Mouse (Mus musculus) forelimb bud, embryonic 11.5 days (tissue): ENCODE results near the gene Dnaja4.

Source experiments
- DNase-seq: peaks from one replicate; pipeline ENCODE4 v3.0.0-alpha.2; 2012; ENCODE audit warnings: low read depth, low spot score

Dnaja4 gene

GRCm38 (mm10) chr9:54699345-54700173 lies 886 bp downstream of the Dnaja4 start:
- peak; percentile 40 for DNase-seq

DNA sequence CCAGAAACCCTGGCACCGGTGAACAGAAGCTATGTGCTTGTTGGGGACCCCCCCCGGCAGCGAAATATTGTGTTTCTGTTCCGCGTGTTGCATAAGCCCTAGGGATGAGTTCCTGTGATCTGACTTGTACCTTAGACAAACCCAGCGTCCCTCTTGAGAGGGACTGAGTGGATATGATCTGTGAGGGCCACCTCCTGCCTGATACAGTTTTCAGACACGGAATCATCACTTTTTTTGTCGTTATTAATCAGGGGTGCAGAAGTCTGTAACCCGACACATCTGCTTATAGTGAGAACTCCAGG lies 1.5 kb downstream of the Dnaja4 start:
- DNase-seq: no peak

DNA sequence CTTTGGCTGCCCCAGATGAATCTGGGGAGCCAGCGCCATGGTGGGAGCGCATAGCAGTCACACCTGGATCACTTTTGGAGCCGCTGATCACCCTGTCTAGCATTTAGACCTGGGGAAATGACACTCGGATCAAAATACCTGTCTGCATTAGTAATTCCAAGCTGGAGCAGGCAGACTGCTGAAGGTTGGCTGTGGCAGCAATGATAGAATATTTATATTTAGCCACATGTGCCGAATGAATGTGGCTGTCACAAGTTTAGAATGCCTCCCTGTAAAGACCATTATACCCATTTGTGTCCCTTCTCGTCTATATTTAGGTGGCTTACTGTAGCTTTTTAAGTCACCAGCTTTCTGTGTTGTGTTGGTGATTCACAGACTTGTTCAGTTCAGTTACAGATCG lies 2.1 kb downstream of the Dnaja4 start:
- no peak for DNase-seq

DNA sequence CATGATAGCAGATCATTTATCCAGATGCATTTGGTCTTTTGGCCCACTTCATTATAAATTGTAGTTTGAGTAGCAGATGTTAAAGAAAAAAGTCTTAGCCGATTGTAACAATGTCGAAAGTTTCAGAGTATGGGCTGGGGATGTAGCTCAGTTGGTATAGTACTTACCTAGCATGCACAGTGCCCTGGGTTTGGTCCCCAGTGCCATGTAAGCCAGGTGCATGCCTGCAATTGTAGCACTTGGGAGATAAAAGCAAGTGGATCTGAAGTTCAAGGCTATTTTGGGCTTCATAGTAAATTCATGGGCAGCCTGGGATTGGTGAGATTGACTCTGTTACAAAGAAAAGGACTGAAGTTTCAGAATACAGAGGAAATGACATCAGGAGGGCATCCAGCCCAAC lies 3.9 kb downstream of the Dnaja4 start:
- DNase-seq: no peak

- no peak for DNase-seq
These were observed 5.7 kb downstream of the Dnaja4 start for GRCm38 (mm10) chr9:54704361-54704760.

DNA sequence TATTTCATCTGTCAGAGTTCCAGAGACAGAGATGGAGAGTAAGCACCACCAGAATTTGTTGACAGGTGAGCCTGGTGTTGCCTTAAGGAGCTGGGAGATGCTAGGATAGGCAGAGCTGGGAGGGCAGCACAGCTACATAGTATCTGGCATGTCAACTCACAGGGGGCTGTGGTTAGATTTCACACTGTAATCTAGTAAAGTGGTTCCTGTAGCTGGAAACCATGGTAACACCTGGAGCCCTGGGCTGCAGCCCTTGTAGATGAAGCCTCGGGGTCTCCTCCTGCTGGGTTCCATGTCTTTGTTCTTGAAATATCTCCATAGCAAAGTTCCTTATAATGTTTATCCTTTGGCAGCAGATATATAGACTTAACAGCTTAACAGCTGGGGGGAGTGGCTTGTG lies 6.9 kb downstream of the Dnaja4 start:
- DNase-seq: no peak

DNA sequence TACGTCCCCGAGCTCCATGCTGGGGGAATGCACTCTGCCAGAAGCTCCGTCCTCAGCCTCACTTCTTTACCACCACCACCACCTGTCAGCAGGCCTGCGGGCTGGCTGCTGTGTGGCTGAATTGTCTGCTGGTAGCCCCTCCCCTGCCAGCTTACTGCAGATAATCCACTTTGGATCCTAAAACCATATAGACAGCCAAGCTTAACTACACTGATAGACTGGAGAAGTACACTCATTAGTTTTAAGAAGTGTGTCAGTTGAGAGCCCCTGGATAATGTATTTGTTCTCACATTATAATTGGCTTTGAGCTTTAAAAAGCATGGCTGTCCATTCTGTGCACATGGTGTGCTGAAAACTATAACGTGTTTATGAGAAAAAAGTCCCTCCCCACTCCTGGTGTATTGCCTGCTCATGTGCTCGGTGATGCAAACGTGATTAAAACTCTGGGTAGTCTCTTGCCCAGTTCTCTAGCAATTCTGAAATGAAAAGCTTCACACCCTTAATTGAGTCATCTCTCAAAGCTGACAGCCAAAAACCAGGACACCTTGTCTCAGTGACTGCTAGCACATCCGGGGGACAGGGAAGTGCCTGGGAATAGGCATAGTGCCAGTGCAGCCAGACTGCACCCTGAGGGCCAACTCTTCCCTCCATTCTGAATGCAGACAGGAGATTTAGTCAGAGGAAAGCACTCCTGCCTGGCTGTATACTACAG lies 8.8 kb downstream of the Dnaja4 start:
- DNase-seq: no peak

GRCm38 (mm10) chr9:54708085-54708484 lies 9.4 kb downstream of the Dnaja4 start:
- DNase-seq: no peak

GRCm38 (mm10) chr9:54715776-54716175 lies 17.1 kb downstream of the Dnaja4 start:
- DNase-seq: no peak

GRCm38 (mm10) chr9:54717527-54717926 lies 18.9 kb downstream of the Dnaja4 start:
- DNase-seq: no peak

DNA sequence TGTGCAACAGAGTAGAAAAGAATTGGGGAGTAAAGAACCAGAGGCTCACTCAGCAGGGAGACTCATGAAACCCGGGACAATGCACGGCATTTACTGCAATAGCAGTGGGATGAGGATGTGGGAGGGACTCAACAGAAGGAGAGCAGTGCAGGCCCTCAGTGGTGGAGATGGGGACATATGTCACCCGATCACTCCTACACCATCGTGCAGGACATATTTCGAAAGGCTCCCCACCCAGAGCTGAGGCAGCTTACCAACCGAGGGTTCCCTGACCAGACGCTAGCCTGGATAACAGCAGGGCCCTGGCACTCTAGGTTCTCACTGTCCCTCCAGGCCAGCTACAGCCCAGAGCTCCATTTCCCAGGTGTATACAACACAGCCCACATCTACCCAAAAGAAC lies 23.5 kb downstream of the Dnaja4 start:
- no peak for DNase-seq

DNA sequence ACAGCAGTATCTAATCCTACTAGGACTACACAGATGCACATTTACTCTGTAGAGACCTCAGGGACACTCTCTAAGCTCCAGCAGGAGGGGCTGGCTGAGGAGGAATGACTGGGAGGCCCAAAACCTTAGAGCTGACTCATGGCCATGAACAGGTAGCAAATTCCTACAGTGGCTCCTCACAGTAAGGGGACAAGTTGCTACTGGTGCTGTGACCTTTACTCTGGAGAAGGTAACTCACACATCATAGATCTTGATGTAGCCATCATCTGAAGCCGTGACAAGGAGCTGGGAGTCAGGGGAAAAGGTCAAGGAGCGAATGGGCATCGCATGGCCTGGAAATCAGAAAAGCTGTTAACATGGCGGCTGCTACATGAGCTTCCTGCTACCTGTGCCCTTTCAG lies 23.9 kb downstream of the Dnaja4 start:
- no peak for DNase-seq

DNA sequence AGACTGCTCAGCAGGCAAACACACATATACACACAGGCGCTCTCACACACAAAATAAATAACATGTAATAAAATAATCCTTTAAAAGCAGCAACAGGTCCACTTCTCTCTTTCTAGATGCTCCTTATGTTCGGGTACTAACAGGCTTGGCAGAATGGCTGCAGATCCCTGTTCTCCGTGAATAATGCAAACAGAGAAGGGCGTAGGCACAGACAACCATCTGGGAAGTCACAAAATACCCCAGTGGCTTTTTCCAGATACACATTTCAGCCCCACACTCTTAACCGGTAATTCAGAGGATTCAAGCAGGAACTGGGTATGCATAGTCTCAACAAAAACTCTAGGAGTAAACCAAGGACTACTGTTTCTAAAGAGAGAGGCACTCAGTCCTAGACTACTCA lies 27.6 kb downstream of the Dnaja4 start:
- DNase-seq: no peak

- DNase-seq: peak; percentile 55
These were observed 33.4 kb downstream of the Dnaja4 start for GRCm38 (mm10) chr9:54732122-54732521.

GRCm38 (mm10) chr9:54733921-54734638 lies 35.4 kb downstream of the Dnaja4 start, which contains the start of gene Wdr61:
Gene Wdr61, minus strand, starts transcription at chr9:54734519.
- peak; percentile 94 for DNase-seq

DNA sequence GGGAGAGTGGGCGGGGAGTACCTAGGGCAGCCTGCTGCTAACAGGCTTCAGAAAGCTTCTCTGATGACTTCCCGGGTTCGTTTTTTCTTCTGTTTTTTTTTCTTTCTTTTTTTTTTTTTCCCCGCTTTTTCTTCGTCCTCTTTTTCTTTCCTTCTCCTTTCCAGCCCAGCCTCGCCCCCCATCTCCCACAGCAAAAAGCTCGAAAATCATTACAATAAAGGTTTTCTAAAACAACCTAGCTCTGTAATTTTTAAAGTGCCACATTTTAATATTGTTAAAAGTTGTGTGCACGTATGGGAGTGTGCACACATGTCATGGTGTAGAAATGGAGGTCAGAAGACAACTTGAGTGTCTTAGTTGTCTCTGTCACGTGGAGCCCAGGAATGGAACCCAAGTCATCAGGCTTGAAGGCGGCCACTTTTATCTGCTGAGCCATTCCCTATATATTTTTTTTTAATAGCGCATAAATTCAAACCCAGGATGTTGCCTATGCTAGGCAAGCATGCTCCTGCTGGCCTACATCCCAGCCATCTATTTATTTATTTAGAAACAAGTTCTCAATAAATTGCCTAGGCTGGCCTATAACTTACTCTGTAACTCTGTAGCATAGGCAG lies 36.1 kb downstream of the Dnaja4 start:
- no peak for DNase-seq

GRCm38 (mm10) chr9:54736284-54736701 lies 37.6 kb downstream of the Dnaja4 start:
- peak; percentile 90 for DNase-seq

GRCm38 (mm10) chr9:54738376-54738775 lies 39.7 kb downstream of the Dnaja4 start:
- peak; percentile 69 for DNase-seq

GRCm38 (mm10) chr9:54743891-54744290 lies 45.2 kb downstream of the Dnaja4 start:
- DNase-seq: no peak

DNA sequence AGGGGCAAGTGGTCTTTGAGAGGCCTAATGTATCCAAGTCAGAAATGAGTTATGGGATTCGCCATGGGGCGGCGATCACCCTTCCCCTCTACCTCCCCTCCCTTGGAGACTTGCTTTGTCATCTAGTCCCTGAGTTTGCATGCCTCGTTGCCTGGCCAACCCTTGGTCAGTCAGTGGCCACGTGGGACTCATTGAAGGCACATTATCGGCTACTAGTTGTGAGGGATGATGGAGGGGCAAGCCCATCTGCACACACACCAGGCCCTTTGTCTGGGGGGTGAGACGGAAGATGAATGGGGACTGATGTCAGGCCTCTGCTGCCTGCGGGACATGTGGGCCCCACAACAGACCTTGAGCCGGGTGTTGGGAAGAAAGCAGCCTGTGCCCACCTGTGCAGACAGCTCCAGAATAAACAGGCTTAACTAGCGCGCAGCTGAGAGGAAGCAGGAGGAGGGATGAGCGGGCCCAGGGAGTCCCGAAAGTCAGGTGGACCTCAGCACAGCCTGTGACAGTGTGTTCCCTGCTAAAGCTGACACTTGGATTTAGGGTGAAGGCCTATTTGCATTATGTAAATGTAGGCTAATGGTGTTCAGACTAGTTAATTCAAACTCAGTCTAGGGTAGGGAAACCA lies 47.2 kb downstream of the Dnaja4 start:
- no peak for DNase-seq

GRCm38 (mm10) chr9:54750215-54750981 lies 51.7 kb downstream of the Dnaja4 start:
- no peak for DNase-seq
